Mouse (Mus musculus): Measurements from ENCODE around the gene Zdhhc19. TPM values are rescaled to one million over a fixed set of nuclear protein-coding genes. Genes with fewer than 3 reads are reported as not detected.

Gene Zdhhc19
- polyA plus RNA-seq, 1 experiment = not detected

GRCm38 (mm10) chr16:32608712-32609400 is 112.8 kb downstream of the Zdhhc19 start, which contains the start of gene Tfrc:
TSS of gene Tfrc (plus strand) at chr16:32608920.
- H3K4me1 ChIP-seq (ENCODE audit: control insufficient read depth) = peaks cover 53% of the 10 kb centered on the region
- H3K27me3 ChIP-seq (ENCODE audit: control insufficient read depth) = no peaks in the 10 kb centered on the region
- TF ChIP-seq GATA1 (IDR thresholded peaks at IDR 0.05; ENCODE audit: low read length) = no peak
- TF ChIP-seq TAL1 (IDR thresholded peaks at IDR 0.05; ENCODE audit: low read length) = no peak
- H3K9me3 ChIP-seq (ENCODE audit: control insufficient read depth, low read length) = no peaks in the 10 kb centered on the region
- peaks cover 51% of the 10 kb centered on the region for H3K36me3 ChIP-seq (ENCODE audit: control insufficient read depth)
- peak within 1 kb of the TSS; percentile 100 for H3K4me3 ChIP-seq (replicated peaks)

DNA sequence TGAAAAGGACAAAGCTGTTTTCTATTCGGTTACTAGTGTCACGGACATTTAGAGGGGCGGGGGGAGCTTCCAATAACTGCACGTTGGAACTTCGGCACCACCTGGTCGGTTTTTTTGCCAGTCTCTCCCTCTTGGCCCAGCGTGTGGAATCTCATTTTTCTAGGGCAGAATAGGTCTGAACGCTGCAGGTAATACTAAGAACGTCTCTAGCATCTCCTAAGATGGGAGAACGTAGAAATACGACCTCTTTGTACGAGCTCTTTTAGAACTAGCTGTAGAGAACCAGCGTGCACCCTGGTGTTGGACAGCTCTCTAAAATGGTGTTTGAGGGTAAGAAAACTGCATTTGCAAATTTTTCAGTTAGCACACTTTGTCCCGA is 113.3 kb downstream of the Zdhhc19 start:
- TF ChIP-seq GATA1 (IDR thresholded peaks at IDR 0.05; ENCODE audit: low read length) (no peak), TAL1 (IDR thresholded peaks at IDR 0.05; ENCODE audit: low read length) (no peak)
- peaks cover 57% of the 10 kb centered on the region for H3K4me1 ChIP-seq (ENCODE audit: control insufficient read depth)
- H3K27me3 ChIP-seq (ENCODE audit: control insufficient read depth) = no peaks in the 10 kb centered on the region
- H3K9me3 ChIP-seq (ENCODE audit: control insufficient read depth, low read length) = no peaks in the 10 kb centered on the region
- peak overlapping the region; percentile 100 for H3K4me3 ChIP-seq (replicated peaks)
- peaks cover 56% of the 10 kb centered on the region for H3K36me3 ChIP-seq (ENCODE audit: control insufficient read depth)

GRCm38 (mm10) chr16:32610460-32611255 is 114.6 kb downstream of the Zdhhc19 start:
- H3K27me3 ChIP-seq (ENCODE audit: control insufficient read depth) = no peaks in the 10 kb centered on the region
- H3K4me1 ChIP-seq (ENCODE audit: control insufficient read depth) = peaks cover 60% of the 10 kb centered on the region
- peak; percentile 59 for TF ChIP-seq TAL1 (IDR thresholded peaks at IDR 0.05; ENCODE audit: low read length)
- TF ChIP-seq GATA1 (IDR thresholded peaks at IDR 0.05; ENCODE audit: low read length) = peak; percentile 64
- H3K4me3 ChIP-seq (replicated peaks) = peak overlapping the region; percentile 100
- no peaks in the 10 kb centered on the region for H3K9me3 ChIP-seq (ENCODE audit: control insufficient read depth, low read length)
- peaks cover 69% of the 10 kb centered on the region for H3K36me3 ChIP-seq (ENCODE audit: control insufficient read depth)

Other genes with a start within 250 kb of the Zdhhc19 start
- gene Fbxo45, start 249.1 kb upstream of the Zdhhc19 start, polyA plus RNA-seq (2012) = 0.35 and 0.37 TPM in 2 replicates
- gene Wdr53, start 249.0 kb upstream of the Zdhhc19 start, polyA plus RNA-seq (2012) = 1.6 and 2.4 TPM in 2 replicates
- not detected in 2 replicates for gene Smco1, start 224.8 kb upstream of the Zdhhc19 start, polyA plus RNA-seq (2012)
- gene Rnf168, start 218.8 kb upstream of the Zdhhc19 start, polyA plus RNA-seq (2012) = 0.71 and 0.79 TPM in 2 replicates
- 0.14 and 0.39 TPM in 2 replicates for gene Ubxn7, start 164.0 kb upstream of the Zdhhc19 start, polyA plus RNA-seq (2012)
- not detected in 2 replicates for gene Tm4sf19, start 95.8 kb upstream of the Zdhhc19 start, polyA plus RNA-seq (2012)
- gene Tctex1d2, start 76.6 kb upstream of the Zdhhc19 start, polyA plus RNA-seq (2012) = 0.05 TPM in 1 of 2 replicates, not detected in the other
- gene Pcyt1a, start 65.3 kb upstream of the Zdhhc19 start, polyA plus RNA-seq (2012) = 3.9 and 6.2 TPM in 2 replicates
- not detected in 2 replicates for gene Slc51a, start 8.4 kb upstream of the Zdhhc19 start, polyA plus RNA-seq (2012)
- gene Tfrc, start 112.7 kb downstream of the Zdhhc19 start, polyA plus RNA-seq (2012) = 5.4 and 6.9 TPM in 2 replicates
- 59.1 and 61.6 TPM in 2 replicates for gene Tnk2, start 147.6 kb downstream of the Zdhhc19 start, polyA plus RNA-seq (2012)
- 0.08 TPM in 1 of 2 replicates, not detected in the other for gene Muc4, start 239.6 kb downstream of the Zdhhc19 start, polyA plus RNA-seq (2012)

Data from erythroblast, embryonic 14.5 days (primary cell).